Mouse (Mus musculus) MEL (cell line): ENCODE data around the gene Kmt5a.

ENCODE experiments used
- MAX ChIP-seq: IDR thresholded peaks from 2 replicates; pipeline ENCODE4 v1.6.1; 2011; ENCODE audit warnings: low read length, improper control_type of control experiment
- NELFE ChIP-seq: IDR thresholded peaks from 2 replicates; pipeline ENCODE4 v1.6.1; 2011; ENCODE audit warnings: low read depth, low read length, improper control_type of control experiment
- POLR2AphosphoS2 ChIP-seq: IDR thresholded peaks from 2 replicates; pipeline ENCODE4 v1.6.1; 2011; ENCODE audit warnings: low read length, improper control_type of control experiment

DNA sequence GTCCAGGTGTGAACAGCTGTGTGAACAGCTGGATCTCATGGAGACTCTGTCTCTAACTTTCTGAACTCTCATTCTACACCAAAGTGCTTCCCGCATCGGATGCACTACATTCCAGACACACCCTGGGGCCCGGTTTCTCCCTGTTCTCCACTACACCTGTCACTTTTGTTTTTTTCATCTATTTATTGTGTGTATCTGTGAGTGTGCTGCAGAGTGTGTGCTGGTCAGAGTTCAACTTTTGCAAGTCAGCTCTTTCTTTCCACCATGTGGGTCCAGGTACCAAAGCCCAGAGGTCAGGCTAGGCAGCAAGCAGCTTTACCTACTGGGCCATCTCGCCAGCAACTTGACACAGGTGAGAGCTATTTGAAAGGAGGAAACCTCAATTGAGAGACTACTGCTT is 65.5 kb downstream of the Kmt5a start:
- TF ChIP-seq NELFE: no peak
- TF ChIP-seq MAX: no peak
- no peak for TF ChIP-seq POLR2AphosphoS2
